Mouse (Mus musculus): ENCODE data around the gene Schip1. TPM values are rescaled to one million over a fixed set of nuclear protein-coding genes. Genes with fewer than 3 reads are reported as not detected.
A peak's percentile ranks its signal among the peaks of the same experiment; 100 is the strongest.

Gene Schip1
- total and polyA plus RNA-seq, 2 experiments from 2014 or later = 108 to 157 TPM

DNA sequence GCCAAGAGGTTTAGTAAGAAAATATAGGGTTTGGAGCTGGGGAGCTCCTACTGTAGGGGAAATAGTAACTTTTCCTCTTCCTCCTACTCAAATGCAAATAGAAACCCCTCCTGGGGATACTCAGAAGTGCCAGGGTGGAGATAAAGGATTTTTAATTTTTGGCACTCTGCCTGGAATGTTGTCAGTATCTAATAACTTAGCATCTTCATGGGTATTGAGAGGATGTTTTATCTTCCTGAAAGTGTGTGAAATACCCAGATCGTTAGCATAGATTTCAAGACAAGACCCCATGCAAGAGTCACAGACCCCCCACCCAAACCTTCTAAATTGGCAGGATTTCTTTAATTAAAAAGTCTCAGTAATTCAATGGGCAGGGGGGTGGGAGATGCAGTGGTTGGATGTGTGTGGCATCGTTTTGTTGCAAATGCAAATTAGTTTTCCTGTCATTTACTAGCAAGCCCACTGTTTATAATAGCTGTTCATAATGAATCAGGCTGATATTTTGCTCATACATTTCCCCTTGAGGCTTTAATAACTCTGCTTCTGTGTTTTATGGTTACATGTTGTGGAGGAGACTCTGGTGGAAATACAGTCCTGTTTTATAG, 40.6 kb downstream of the Schip1 start:
- DNase-seq (ENCODE audit: low spot score) = peak; percentile 44
- WGBS = 46% methylated on average over 2 of the region's 2 CpGs
- no peaks in the 10 kb centered on the region for H3K9me3 ChIP-seq (ENCODE audit: low read length)
- no peak overlapping the region for H3K4me2 ChIP-seq (ENCODE audit: low read depth, low read length, poor library complexity, severe bottlenecking)
- H3K36me3 ChIP-seq (ENCODE audit: insufficient read depth, low read length) = no peaks in the 10 kb centered on the region
- no peaks in the 10 kb centered on the region for H3K27me3 ChIP-seq (ENCODE audit: insufficient read depth, low read length)
- no peaks in the 10 kb centered on the region for H3K4me1 ChIP-seq (ENCODE audit: insufficient read depth, low read length)
- ATAC-seq (ENCODE audit: low FRiP score) = no peak
- H3K27ac ChIP-seq (ENCODE audit: low read depth, low read length) = no peak overlapping the region
- H3K9ac ChIP-seq (replicated peaks; ENCODE audit: low read length, poor library complexity, severe bottlenecking) = no peak overlapping the region
- H3K4me3 ChIP-seq (ENCODE audit: low read depth, low read length) = no peak overlapping the region
- TF ChIP-seq CTCF (IDR thresholded peaks at IDR 0.05) = no peak

DNA sequence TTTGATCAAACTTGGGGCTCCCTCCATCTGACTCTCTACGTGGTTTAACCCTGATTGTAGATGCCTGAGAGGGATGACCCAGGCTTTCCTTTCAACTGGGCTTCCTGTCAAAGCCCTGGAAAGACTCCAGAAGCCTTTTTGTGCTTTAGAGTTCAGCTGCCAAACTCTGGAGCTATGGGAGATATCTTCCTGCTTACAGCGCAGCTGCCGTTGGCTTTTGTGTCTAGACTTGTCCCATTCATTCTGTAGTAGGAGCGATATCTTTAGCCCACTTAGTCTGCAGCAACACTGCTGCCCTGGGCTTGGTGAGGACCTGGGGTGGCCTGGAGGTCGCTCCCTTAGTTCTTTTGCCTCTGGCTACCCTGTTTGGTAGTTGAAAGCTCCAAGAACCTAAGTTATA, 56.7 kb downstream of the Schip1 start:
- Histone ChIP-seq H3K9me3 (ENCODE audit: low read length) (no peaks in the 10 kb centered on the region), H3K9ac (replicated peaks; ENCODE audit: low read length, poor library complexity, severe bottlenecking) (no peak overlapping the region), H3K4me1 (ENCODE audit: insufficient read depth, low read length) (no peaks in the 10 kb centered on the region), H3K27me3 (ENCODE audit: insufficient read depth, low read length) (no peaks in the 10 kb centered on the region), H3K27ac (ENCODE audit: low read depth, low read length) (no peak overlapping the region), H3K4me2 (ENCODE audit: low read depth, low read length, poor library complexity, severe bottlenecking) (no peak overlapping the region), H3K4me3 (ENCODE audit: low read depth, low read length) (no peak overlapping the region), H3K36me3 (ENCODE audit: insufficient read depth, low read length) (no peaks in the 10 kb centered on the region)
- TF ChIP-seq CTCF (IDR thresholded peaks at IDR 0.05) = no peak
- DNase-seq (ENCODE audit: low spot score) = peak; percentile 62
- ATAC-seq (ENCODE audit: low FRiP score) = no peak
- WGBS = 66% methylated on average over 5 of the region's 5 CpGs

DNA sequence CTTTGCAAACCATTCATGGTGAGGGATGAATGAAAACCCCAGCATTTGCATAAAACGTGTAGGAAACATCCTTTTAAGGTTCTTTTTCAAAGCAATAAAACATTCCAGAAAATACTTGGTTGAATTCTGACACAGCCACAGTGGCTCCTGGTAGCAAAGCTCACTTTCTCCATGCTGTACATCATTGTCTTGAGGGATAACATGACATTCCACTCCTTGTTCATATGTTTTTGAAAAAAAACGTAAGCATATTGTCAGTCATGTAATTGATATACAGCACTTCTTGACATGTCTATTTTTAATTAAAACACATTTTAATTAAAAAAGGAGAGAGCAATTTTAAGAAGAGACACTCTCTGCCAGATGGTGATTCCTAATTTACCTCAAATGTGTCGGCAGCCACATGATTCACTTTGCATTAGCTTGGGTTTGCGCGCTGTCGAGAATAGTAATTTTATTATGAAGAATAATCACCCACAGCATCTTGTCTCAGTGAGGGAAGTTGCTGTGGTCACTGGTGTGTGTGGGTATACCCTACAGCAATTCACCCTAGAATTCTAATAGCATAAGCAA, 61.8 kb downstream of the Schip1 start:
- 67% methylated on average over 6 of the region's 6 CpGs for WGBS
- Histone ChIP-seq H3K9me3 (ENCODE audit: low read length) (no peaks in the 10 kb centered on the region), H3K4me3 (ENCODE audit: low read depth, low read length) (no peak overlapping the region), H3K36me3 (ENCODE audit: insufficient read depth, low read length) (no peaks in the 10 kb centered on the region), H3K4me1 (ENCODE audit: insufficient read depth, low read length) (no peaks in the 10 kb centered on the region), H3K4me2 (ENCODE audit: low read depth, low read length, poor library complexity, severe bottlenecking) (no peak overlapping the region), H3K27ac (ENCODE audit: low read depth, low read length) (no peak overlapping the region), H3K27me3 (ENCODE audit: insufficient read depth, low read length) (no peaks in the 10 kb centered on the region), H3K9ac (replicated peaks; ENCODE audit: low read length, poor library complexity, severe bottlenecking) (no peak overlapping the region)
- ATAC-seq (ENCODE audit: low FRiP score) = no peak
- peak; percentile 8 for DNase-seq (ENCODE audit: low spot score)
- TF ChIP-seq CTCF (IDR thresholded peaks at IDR 0.05) = no peak

DNA sequence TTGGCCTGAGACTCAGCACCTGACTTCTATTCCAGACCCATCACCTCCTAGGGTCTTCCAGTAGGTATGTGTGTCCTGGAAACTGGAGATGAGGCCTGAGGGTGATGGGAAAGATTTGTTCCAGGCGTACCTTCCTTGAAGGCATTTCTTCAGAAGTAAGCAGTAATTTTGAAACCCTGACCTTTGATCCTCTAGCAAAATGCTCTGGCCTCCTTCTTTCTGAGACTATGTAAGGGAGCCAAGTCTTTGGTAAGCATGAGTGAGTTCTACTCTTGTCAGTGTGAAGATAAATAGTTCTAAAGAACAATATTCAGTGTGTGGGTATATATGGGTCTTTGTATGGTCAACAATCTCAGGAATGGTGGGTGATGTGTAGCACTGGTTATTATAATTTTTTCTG, 65.8 kb downstream of the Schip1 start:
- WGBS = 95% methylated on average over 1 of the region's 1 CpGs
- Histone ChIP-seq H3K4me1 (ENCODE audit: insufficient read depth, low read length) (no peaks in the 10 kb centered on the region), H3K27me3 (ENCODE audit: insufficient read depth, low read length) (no peaks in the 10 kb centered on the region), H3K36me3 (ENCODE audit: insufficient read depth, low read length) (no peaks in the 10 kb centered on the region), H3K27ac (ENCODE audit: low read depth, low read length) (no peak overlapping the region), H3K4me3 (ENCODE audit: low read depth, low read length) (no peak overlapping the region), H3K9ac (replicated peaks; ENCODE audit: low read length, poor library complexity, severe bottlenecking) (no peak overlapping the region), H3K4me2 (ENCODE audit: low read depth, low read length, poor library complexity, severe bottlenecking) (no peak overlapping the region), H3K9me3 (ENCODE audit: low read length) (no peaks in the 10 kb centered on the region)
- DNase-seq (ENCODE audit: low spot score) (no peak), ATAC-seq (ENCODE audit: low FRiP score) (no peak)
- TF ChIP-seq CTCF (IDR thresholded peaks at IDR 0.05) = no peak

DNA sequence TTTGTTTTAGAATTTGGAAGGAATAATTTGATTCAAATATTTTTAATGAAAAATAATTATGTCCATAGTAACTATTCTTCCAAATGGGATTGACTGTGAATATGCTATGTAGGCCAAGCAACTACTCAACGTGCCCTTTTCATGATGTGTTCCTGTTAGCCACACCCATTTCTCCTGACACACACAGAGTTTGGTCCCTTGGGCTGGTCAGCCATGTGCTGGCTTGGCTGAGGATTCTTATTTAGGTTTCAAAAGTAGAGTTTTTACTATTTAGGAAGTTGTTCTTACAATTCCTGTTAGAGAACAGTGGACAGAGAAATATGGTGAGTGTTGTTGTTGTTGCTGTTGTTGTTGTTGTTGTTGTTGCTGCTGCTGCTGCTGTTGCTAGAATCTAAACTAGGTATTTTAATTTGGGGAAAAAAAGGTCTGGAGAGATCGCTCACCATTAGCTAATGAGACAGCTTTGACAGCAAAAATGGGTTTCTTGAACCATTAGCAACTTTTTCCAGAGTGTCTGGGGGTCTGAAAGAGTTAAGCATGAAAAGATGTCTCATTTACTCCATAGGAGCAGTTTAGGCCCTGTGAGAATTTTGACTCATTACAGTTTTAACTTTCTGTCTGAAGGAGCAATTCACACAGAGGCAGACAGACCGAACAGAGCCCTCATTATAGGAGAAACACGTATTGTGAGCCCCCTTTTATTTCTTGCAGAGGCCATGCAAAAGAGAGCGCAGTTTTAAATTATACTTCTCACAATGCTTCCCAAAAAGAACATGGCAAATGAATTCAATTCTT, 74.4 kb downstream of the Schip1 start:
- ATAC-seq (ENCODE audit: low FRiP score) = no peak
- WGBS = 51% methylated on average over 5 of the region's 5 CpGs
- DNase-seq (ENCODE audit: low spot score) = no peak

DNA sequence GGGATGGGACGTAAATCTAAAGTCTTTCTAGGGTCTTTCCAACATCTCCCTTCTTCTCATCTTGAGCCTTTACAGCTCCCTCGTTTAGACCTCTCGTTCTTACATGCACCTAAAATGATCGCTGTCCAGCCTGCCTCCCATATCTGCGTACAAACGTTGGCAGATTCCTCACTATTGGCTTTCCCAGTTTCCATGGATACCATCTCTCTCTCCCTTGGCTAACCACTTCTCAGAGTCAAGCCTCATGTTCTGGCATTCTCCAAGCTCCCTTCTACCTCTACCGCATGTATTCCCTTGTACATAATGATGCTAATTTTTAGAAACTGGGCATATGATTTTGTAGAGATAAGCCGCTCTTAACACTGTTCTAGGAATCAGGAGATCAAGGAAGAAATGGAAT, 86.1 kb downstream of the Schip1 start:
- DNase-seq (ENCODE audit: low spot score) (peak; percentile 24), ATAC-seq (ENCODE audit: low FRiP score) (no peak)
- no peak overlapping the region for H3K4me2 ChIP-seq (ENCODE audit: low read depth, low read length, poor library complexity, severe bottlenecking)
- no peak overlapping the region for H3K9ac ChIP-seq (replicated peaks; ENCODE audit: low read length, poor library complexity, severe bottlenecking)
- H3K27ac ChIP-seq (ENCODE audit: low read depth, low read length) = no peak overlapping the region
- no peaks in the 10 kb centered on the region for H3K9me3 ChIP-seq (ENCODE audit: low read length)
- no peaks in the 10 kb centered on the region for H3K36me3 ChIP-seq (ENCODE audit: insufficient read depth, low read length)
- no peak for TF ChIP-seq CTCF (IDR thresholded peaks at IDR 0.05)
- no peaks in the 10 kb centered on the region for H3K27me3 ChIP-seq (ENCODE audit: insufficient read depth, low read length)
- no peaks in the 10 kb centered on the region for H3K4me1 ChIP-seq (ENCODE audit: insufficient read depth, low read length)
- no peak overlapping the region for H3K4me3 ChIP-seq (ENCODE audit: low read depth, low read length)
- 77% methylated on average over 8 of the region's 8 CpGs for WGBS

More for the DNA sequence above, 74.4 kb downstream of the Schip1 start:
- H3K36me3 ChIP-seq (ENCODE audit: insufficient read depth, low read length) = no peaks in the 10 kb centered on the region
- H3K27ac ChIP-seq (ENCODE audit: low read depth, low read length) = no peak overlapping the region
- no peak overlapping the region for H3K9ac ChIP-seq (replicated peaks; ENCODE audit: low read length, poor library complexity, severe bottlenecking)
- H3K27me3 ChIP-seq (ENCODE audit: insufficient read depth, low read length) = no peaks in the 10 kb centered on the region
- H3K4me3 ChIP-seq (ENCODE audit: low read depth, low read length) = no peak overlapping the region
- no peaks in the 10 kb centered on the region for H3K9me3 ChIP-seq (ENCODE audit: low read length)
- no peak overlapping the region for H3K4me2 ChIP-seq (ENCODE audit: low read depth, low read length, poor library complexity, severe bottlenecking)
- no peaks in the 10 kb centered on the region for H3K4me1 ChIP-seq (ENCODE audit: insufficient read depth, low read length)
- no peak for TF ChIP-seq CTCF (IDR thresholded peaks at IDR 0.05)
